Mouse (Mus musculus) forebrain, embryonic 15.5 days (tissue): ENCODE measurements around the gene Mesp2. TPM values are rescaled to one million over a fixed set of nuclear protein-coding genes. Genes with fewer than 3 reads are reported as not detected.

ENCODE experiments used
- ATAC-seq: fragments of 200-750 bp; cut with Nextera tagmentation; replicated peaks from 2 replicates; pipeline ENCODE4 v1.8.0; 2017; ENCODE audit warnings: mild to moderate bottlenecking, moderate TSS enrichment, moderate library complexity
- H3K27ac ChIP-seq: fragments of 300-500 bp; sonication (generic); replicated peaks from 2 replicates; pipeline ENCODE4 v1.5.1; 2015; ENCODE audit warnings: mild to moderate bottlenecking, inconsistent platforms
- H3K27me3 ChIP-seq: fragments of 300-500 bp; sonication (generic); 2 replicates; pipeline ENCODE4 v1.6.1; 2015; ENCODE audit warnings: inconsistent platforms
- H3K36me3 ChIP-seq: fragments of 300-500 bp; sonication (generic); 2 replicates; pipeline ENCODE4 v1.6.1; 2015; ENCODE audit warnings: mild to moderate bottlenecking, inconsistent platforms
- H3K4me1 ChIP-seq: fragments of 300-500 bp; sonication (generic); 2 replicates; pipeline ENCODE4 v1.6.1; 2015; ENCODE audit warnings: inconsistent platforms
- H3K4me2 ChIP-seq: fragments of 300-500 bp; sonication (generic); replicated peaks from 2 replicates; pipeline ENCODE4 v1.6.1; 2015; ENCODE audit warnings: mild to moderate bottlenecking, inconsistent platforms
- H3K4me3 ChIP-seq: fragments of 300-500 bp; sonication (generic); 2 replicates; pipeline ENCODE4 v1.5.1; 2015; ENCODE audit warnings: mild to moderate bottlenecking, inconsistent platforms
- H3K9ac ChIP-seq: fragments of 300-500 bp; sonication (generic); replicated peaks from 2 replicates; pipeline ENCODE4 v1.6.1; 2015; ENCODE audit warnings: mild to moderate bottlenecking, inconsistent platforms
- H3K9me3 ChIP-seq: fragments of 300-500 bp; sonication (generic); 2 replicates; pipeline ENCODE4 v1.6.1; 2016; ENCODE audit warnings: inconsistent platforms
- WGBS: fragments of 180-500 bp; shearing (Covaris S2); methylation state at CpG from one replicate; pipeline ENCODE4 v1.1.7; 2015; ENCODE audit warnings: mixed read lengths; 5-methylcytosine and 5-hydroxymethylcytosine counted together
- polyA plus RNA-seq: library from polyadenylated mRNA; unstranded; fragments of >200 nt; fragmentation: Nextera tagmentation; extraction: Ambion mirVana; gene quantifications from 2 replicates; pipeline ENCODE4 v1.2.1, GENCODE M21; 2015

Gene Mesp2
- polyA plus RNA-seq, 1 experiment from 2014 or later: 2.2 TPM

- H3K27me3 ChIP-seq: peaks cover 5% of the 10 kb centered on the region; the same call in 1 of the 2 replicates
- peaks cover 6% of the 10 kb centered on the region for H3K4me1 ChIP-seq
- peak overlapping the region; percentile 28 for H3K4me3 ChIP-seq
- peak overlapping the region; percentile 47 for H3K4me2 ChIP-seq
- ATAC-seq: no peak
- H3K9ac ChIP-seq: no peak overlapping the region
- H3K27ac ChIP-seq: no peak overlapping the region
- no peaks in the 10 kb centered on the region for H3K36me3 ChIP-seq
- WGBS: 14% methylated on average over 51 of the region's 53 CpGs
- no peaks in the 10 kb centered on the region for H3K9me3 ChIP-seq
Observed at GRCm38 (mm10) chr7:79847456-79848451, 37.2 kb downstream of the Mesp2 start.

- WGBS: 83% methylated on average over 4 of the region's 4 CpGs
Observed at GRCm38 (mm10) chr7:79856305-79856704, 45.8 kb downstream of the Mesp2 start.

GRCm38 (mm10) chr7:79858202-79858934 lies 47.8 kb downstream of the Mesp2 start:
- Histone ChIP-seq H3K9me3 (no peaks in the 10 kb centered on the region), H3K9ac (no peak overlapping the region), H3K4me2 (no peak overlapping the region), H3K27me3 (no peaks in the 10 kb centered on the region), H3K4me1 (no peaks in the 10 kb centered on the region), H3K4me3 (no peak overlapping the region), H3K27ac (no peak overlapping the region), H3K36me3 (no peaks in the 10 kb centered on the region)
- WGBS: 75% methylated on average over 11 of the region's 11 CpGs
- ATAC-seq: no peak

More at GRCm38 (mm10) chr7:79856305-79856704, 45.8 kb downstream of the Mesp2 start:
- Histone ChIP-seq H3K9me3 (no peaks in the 10 kb centered on the region), H3K36me3 (no peaks in the 10 kb centered on the region), H3K27me3 (no peaks in the 10 kb centered on the region), H3K9ac (no peak overlapping the region), H3K4me2 (no peak overlapping the region), H3K27ac (no peak overlapping the region), H3K4me3 (no peak overlapping the region), H3K4me1 (no peaks in the 10 kb centered on the region)
- ATAC-seq: no peak

- Histone ChIP-seq H3K9me3 (no peaks in the 10 kb centered on the region), H3K27me3 (no peaks in the 10 kb centered on the region), H3K27ac (no peak overlapping the region), H3K4me3 (no peak overlapping the region), H3K36me3 (no peaks in the 10 kb centered on the region), H3K4me1 (no peaks in the 10 kb centered on the region), H3K4me2 (no peak overlapping the region), H3K9ac (no peak overlapping the region)
- 73% methylated on average over 9 of the region's 9 CpGs for WGBS
- no peak for ATAC-seq
Observed at GRCm38 (mm10) chr7:79858956-79859630, 48.6 kb downstream of the Mesp2 start.

- H3K9me3 ChIP-seq: no peaks in the 10 kb centered on the region
- no peaks in the 10 kb centered on the region for H3K27me3 ChIP-seq
- no peaks in the 10 kb centered on the region for H3K36me3 ChIP-seq
- no peak within 1 kb of the TSS for H3K4me3 ChIP-seq
- 84% methylated on average over 9 of the region's 9 CpGs for whole genome bisulfite sequencing
- H3K27ac ChIP-seq: no peak within 1 kb of the TSS
- H3K4me2 ChIP-seq: no peak within 1 kb of the TSS
- ATAC-seq: no peak
- H3K9ac ChIP-seq: no peak within 1 kb of the TSS
- H3K4me1 ChIP-seq: no peaks in the 10 kb centered on the region
Observed at GRCm38 (mm10) chr7:79860811-79861210, 50.3 kb downstream of the Mesp2 start, which contains the start of gene Anpep. Anpep (minus strand) TSS chr7:79861059.

GRCm38 (mm10) chr7:79861794-79862193 lies 51.3 kb downstream of the Mesp2 start:
- Histone ChIP-seq H3K27ac (no peak overlapping the region), H3K4me1 (no peaks in the 10 kb centered on the region), H3K9me3 (no peaks in the 10 kb centered on the region), H3K27me3 (no peaks in the 10 kb centered on the region), H3K36me3 (no peaks in the 10 kb centered on the region), H3K4me2 (no peak overlapping the region), H3K4me3 (no peak overlapping the region), H3K9ac (no peak overlapping the region)
- WGBS: 90% methylated on average over 8 of the region's 8 CpGs
- ATAC-seq: no peak

Other genes starting within 250 kb of the Mesp2 start
- 1.8 and 3.9 TPM in 2 replicates for gene Rhcg, start 193.1 kb upstream of the Mesp2 start, polyA plus RNA-seq
- 5.0 and 5.8 TPM in 2 replicates for gene Ticrr, start 150.5 kb upstream of the Mesp2 start, polyA plus RNA-seq
- 3.3 and 3.4 TPM in 2 replicates for gene Kif7, start 95.0 kb upstream of the Mesp2 start, polyA plus RNA-seq
- not detected in 2 replicates for gene Plin1, start 77.8 kb upstream of the Mesp2 start, polyA plus RNA-seq
- 16.9 and 18.8 TPM in 2 replicates for gene Pex11a, start 67.6 kb upstream of the Mesp2 start, polyA plus RNA-seq
- gene Wdr93, start 67.6 kb upstream of the Mesp2 start, polyA plus RNA-seq: 0.23 and 0.85 TPM in 2 replicates
- 0.19 TPM in 1 of 2 replicates, not detected in the other for gene Mesp1, start 16.9 kb upstream of the Mesp2 start, polyA plus RNA-seq
- 2.7 and 3.4 TPM in 2 replicates for gene Anpep, start 50.3 kb downstream of the Mesp2 start, polyA plus RNA-seq
- 42.7 and 45.2 TPM in 2 replicates for gene Ap3s2, start 109.9 kb downstream of the Mesp2 start, polyA plus RNA-seq
- 13.0 and 13.4 TPM in 2 replicates for gene Arpin, start 124.6 kb downstream of the Mesp2 start, polyA plus RNA-seq
- gene Zfp710, start 214.1 kb downstream of the Mesp2 start, polyA plus RNA-seq: 21.1 and 22.1 TPM in 2 replicates